Mouse (Mus musculus): Measurements from ENCODE around the gene Zzz3.

Gene Zzz3

GRCm38 (mm10) chr3:152497084-152497483 is 101.8 kb downstream of the Zzz3 start:
- DNase-seq (ENCODE audit: low spot score) = no peak

GRCm38 (mm10) chr3:152497842-152498241 is 102.6 kb downstream of the Zzz3 start:
- no peak for DNase-seq (ENCODE audit: low spot score)

GRCm38 (mm10) chr3:152498968-152499696 is 103.9 kb downstream of the Zzz3 start:
- no peak for DNase-seq (ENCODE audit: low spot score)

GRCm38 (mm10) chr3:152507900-152508299 is 112.6 kb downstream of the Zzz3 start:
- no peak for DNase-seq (ENCODE audit: low spot score)

GRCm38 (mm10) chr3:152508419-152508993 is 113.2 kb downstream of the Zzz3 start:
- DNase-seq (ENCODE audit: low spot score) = no peak

GRCm38 (mm10) chr3:152509268-152509667 is 114.0 kb downstream of the Zzz3 start:
- no peak for DNase-seq (ENCODE audit: low spot score)
